29 mouse cellular contexts compared by ENCODE assay signal in the genomic region with DNA sequence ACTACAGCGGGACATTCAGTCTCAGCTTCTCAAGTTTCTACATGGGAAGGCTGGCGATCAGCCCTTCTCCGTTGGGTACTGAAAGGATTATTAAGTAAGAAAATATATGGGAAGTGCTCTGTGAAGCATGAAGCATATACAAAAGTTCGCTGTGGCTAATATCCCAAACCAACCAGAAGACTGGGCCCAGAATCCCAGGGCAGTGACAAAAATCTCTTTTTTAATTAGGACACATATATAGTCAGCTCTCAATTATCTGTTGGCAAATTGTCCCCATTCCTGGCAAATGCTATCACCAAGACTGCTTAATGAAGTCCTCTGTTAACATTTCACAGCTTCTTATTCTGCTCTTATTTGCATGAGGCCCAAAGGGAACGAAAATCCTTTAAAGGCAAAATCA.
"Had no signal": no experiment of that assay in that cellular context is flagged by ENCODE, and none has a peak within 500 bp of the region (broad histone marks: within the 10 kb centered on the region; RNA-seq: fewer than 3 reads in every experiment).

No protein-coding gene starts in this region.

- H3K4me1 ChIP-seq: heart, embryonic 13.5 days; heart, embryonic 15.5 days; intestine, embryonic 15.5 days; limb, embryonic 10.5 days; liver, embryonic 13.5 days; liver, embryonic 15.5 days had no signal

- H3K27ac ChIP-seq: heart, adult 2 months; heart, embryonic 13.5 days; heart, embryonic 15.5 days; hindbrain, embryonic 10.5 days; hindbrain, embryonic 12.5 days; hindbrain, embryonic 14.5 days; intestine, embryonic 15.5 days; layer of hippocampus, adult 2 months; left cerebral cortex, adult 2 months; limb, embryonic 10.5 days; limb, embryonic 12.5 days; liver, embryonic 13.5 days; liver, embryonic 15.5 days had no signal

- H3K36me3 ChIP-seq: heart, embryonic 13.5 days; heart, embryonic 15.5 days; hindbrain, embryonic 10.5 days; hindbrain, embryonic 12.5 days; intestine, embryonic 15.5 days; limb, embryonic 10.5 days; limb, embryonic 12.5 days; liver, embryonic 13.5 days; liver, embryonic 15.5 days had no signal

- H3K9me3 ChIP-seq: heart, embryonic 13.5 days; heart, embryonic 15.5 days; hindbrain, embryonic 10.5 days; hindbrain, embryonic 12.5 days; intestine, embryonic 15.5 days; limb, embryonic 10.5 days; limb, embryonic 12.5 days; liver, embryonic 13.5 days; liver, embryonic 15.5 days had no signal

- H3K4me3 ChIP-seq: heart, adult 2 months; heart, embryonic 13.5 days; heart, embryonic 15.5 days; hindbrain, embryonic 10.5 days; hindbrain, embryonic 12.5 days; intestine, embryonic 15.5 days; layer of hippocampus, adult 2 months; left cerebral cortex, adult 2 months; limb, embryonic 10.5 days; limb, embryonic 12.5 days; liver, embryonic 13.5 days; liver, embryonic 15.5 days had no signal

- H3K4me2 ChIP-seq: heart, embryonic 11.5 days; heart, embryonic 13.5 days; heart, embryonic 15.5 days; hindbrain, embryonic 12.5 days; hindbrain, embryonic 14.5 days; intestine, embryonic 15.5 days; limb, embryonic 12.5 days; liver, embryonic 11.5 days; liver, embryonic 13.5 days; liver, embryonic 15.5 days had no signal

- H3K9ac ChIP-seq: heart, embryonic 13.5 days; heart, embryonic 15.5 days; hindbrain, embryonic 12.5 days; hindbrain, embryonic 14.5 days; intestine, embryonic 15.5 days; limb, embryonic 12.5 days; liver, embryonic 13.5 days; liver, embryonic 15.5 days had no signal

- H3K27me3 ChIP-seq: heart, embryonic 13.5 days; heart, embryonic 15.5 days; hindbrain, embryonic 12.5 days; intestine, embryonic 15.5 days; liver, embryonic 13.5 days; liver, embryonic 15.5 days had no signal

- ATAC-seq: hindbrain, embryonic 16.5 days; inflammation-experienced regulatory T-cells, adult 6 months; intestine, embryonic 15.5 days; intestine, postnatal 0 days had no signal

- DNase-seq: gastrocnemius, postnatal 14 days; gastrocnemius, postnatal 36 days; heart, adult 11 months; heart, adult 2 months; heart, postnatal 14 days; heart, postnatal 4 days; kidney, adult 18-20 months; kidney, adult 8-10 months; kidney, postnatal 10 days; kidney, postnatal 25 days; kidney, postnatal 4 days; liver; liver, embryonic 13.5 days had no signal
